Mouse (Mus musculus) CD4-positive, CD25-positive, alpha-beta regulatory T cell, adult 2 months (primary cell): ENCODE measurements at regions not wholly inside any gene's neighbourhood (a gene's known extent, or its start where the extent isn't known, plus 50 kb on each side); places are given as distances from the start of the nearest gene placed in this dataset.

Source experiments
- DNase-seq: peaks from one replicate; pipeline ENCODE4 v3.0.0-alpha.2; 2012; ENCODE audit warnings: low read depth, low spot score

DNA sequence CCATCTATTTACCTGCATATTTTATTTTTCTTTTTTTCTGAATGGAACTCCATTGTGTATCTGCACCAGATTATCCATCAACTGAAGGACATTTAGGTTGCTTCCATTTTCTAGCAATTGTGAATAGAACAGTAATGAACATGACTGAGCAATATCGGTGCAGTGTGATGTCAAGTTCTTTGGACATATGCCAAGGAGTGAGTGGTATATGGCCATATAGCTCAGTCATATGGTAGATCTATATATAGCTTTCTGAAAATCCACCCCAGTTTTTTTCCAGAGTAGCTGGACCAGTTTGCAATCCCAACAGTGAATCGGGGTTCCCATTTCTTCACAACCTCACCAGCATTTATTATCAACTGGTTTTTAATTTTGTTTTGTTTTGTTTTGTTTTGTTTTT, 52.0 kb upstream of the Tent5a start:
- DNase-seq = no peak
